Mouse (Mus musculus): ENCODE measurements around the gene Bmp6.

DNA sequence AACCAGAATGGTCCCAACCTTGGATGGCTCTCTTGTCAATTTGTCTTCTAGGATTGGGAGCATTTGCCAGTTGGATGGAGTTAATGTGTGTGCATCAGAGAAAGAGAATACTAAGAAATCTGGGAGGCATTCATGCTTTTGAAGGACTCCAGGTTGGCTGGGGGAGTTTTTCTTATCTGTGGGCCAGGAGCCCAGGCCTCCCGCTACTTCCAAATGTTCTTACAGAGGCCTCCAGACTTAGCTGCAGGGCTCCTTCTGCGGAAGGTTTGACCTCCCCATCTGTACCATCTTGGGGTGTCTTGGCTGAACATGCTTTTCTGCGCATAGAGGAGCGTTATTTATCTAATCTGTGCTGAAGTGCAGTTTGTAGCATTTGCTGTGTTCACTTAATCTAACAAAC is 127.7 kb downstream of the Bmp6 start:
- TF ChIP-seq CTCF (IDR thresholded peaks at IDR 0.05; ENCODE audit: low read depth, low read length) (no peak), POLR2A (IDR thresholded peaks at IDR 0.05; ENCODE audit: borderline replicate concordance, low read depth, low read length) (no peak)

Measured in bone marrow macrophage, adult 2 months (primary cell).